Mouse (Mus musculus) thymus, adult 18-20 months (tissue): ENCODE measurements at regions not wholly inside any gene's neighbourhood (a gene's known extent, or its start where the extent isn't known, plus 50 kb on each side); places are given as distances from the start of the nearest gene placed in this dataset.
A peak's percentile ranks its signal among the peaks of the same experiment; 100 is the strongest.
"Not testable (repeated sequence)": the region's sequence is repeated elsewhere in the genome, so short reads cannot be mapped to it uniquely, and the experiment has no call there.

Experiments
- DNase-seq, 2 experiments: peaks; one replicate each; pipeline ENCODE4 v3.0.0; 2022; ENCODE audit warnings: mixed read lengths in 2 of 2

- no peak for DNase-seq
Observed at GRCm38 (mm10) chr14:61757086-61757822, 150.0 kb downstream of the Kcnrg start.

GRCm38 (mm10) chr14:61757823-61758175, 150.5 kb downstream of the Kcnrg start:
- no peak for DNase-seq

GRCm38 (mm10) chr14:61758586-61758985, 151.3 kb downstream of the Kcnrg start:
- DNase-seq = no peak

- DNase-seq = not testable (repeated sequence)
Observed at GRCm38 (mm10) chr14:61760176-61760575, 152.9 kb downstream of the Kcnrg start.

GRCm38 (mm10) chr14:61762076-61762475, 154.8 kb downstream of the Kcnrg start:
- no peak for DNase-seq

- no peak for DNase-seq
Observed at GRCm38 (mm10) chr14:61769881-61770280, 162.6 kb downstream of the Kcnrg start.

- no peak for DNase-seq
Observed at GRCm38 (mm10) chr14:61774171-61774570, 166.9 kb downstream of the Kcnrg start.

- no peak for DNase-seq
Observed at GRCm38 (mm10) chr14:61778618-61779017, 171.4 kb downstream of the Kcnrg start.

GRCm38 (mm10) chr14:61783206-61783605, 175.9 kb downstream of the Kcnrg start:
- DNase-seq = no peak

GRCm38 (mm10) chr14:61784609-61785008, 177.4 kb downstream of the Kcnrg start:
- no peak for DNase-seq

- no peak for DNase-seq
Observed at GRCm38 (mm10) chr14:61786031-61786430, 178.8 kb downstream of the Kcnrg start.

- DNase-seq = peak; percentile 26 to 49
Observed at GRCm38 (mm10) chr14:61787746-61788145, 180.5 kb downstream of the Kcnrg start.

- no peak for DNase-seq
Observed at GRCm38 (mm10) chr14:61788998-61789790, 181.9 kb downstream of the Kcnrg start.

- DNase-seq = no peak
Observed at GRCm38 (mm10) chr14:61795976-61796645, 188.9 kb downstream of the Kcnrg start.

GRCm38 (mm10) chr14:61796671-61797070, 189.4 kb downstream of the Kcnrg start:
- DNase-seq = no peak

GRCm38 (mm10) chr14:61803421-61803925, 196.2 kb downstream of the Kcnrg start:
- DNase-seq = no peak

GRCm38 (mm10) chr14:61805433-61805832, 198.2 kb downstream of the Kcnrg start:
- DNase-seq = no peak

GRCm38 (mm10) chr14:61808193-61808592, 200.9 kb downstream of the Kcnrg start:
- no peak for DNase-seq

GRCm38 (mm10) chr14:61809716-61810437, 202.6 kb downstream of the Kcnrg start:
- no peak for DNase-seq

GRCm38 (mm10) chr14:61810836-61811235, 203.6 kb downstream of the Kcnrg start:
- no peak for DNase-seq

- no peak for DNase-seq
Observed at GRCm38 (mm10) chr14:61817711-61818110, 210.5 kb downstream of the Kcnrg start.

- no peak for DNase-seq
Observed at GRCm38 (mm10) chr14:61818365-61818764, 211.1 kb downstream of the Kcnrg start.

- no peak for DNase-seq
Observed at GRCm38 (mm10) chr14:61819251-61819650, 212.0 kb downstream of the Kcnrg start.
